Mouse (Mus musculus) layer of hippocampus, postnatal 36 days (tissue): ENCODE results near the gene Derl3. TPM values are rescaled to one million over a fixed set of nuclear protein-coding genes. Genes with fewer than 3 reads are reported as not detected.
"Not testable (repeated sequence)": the region's sequence is repeated elsewhere in the genome, so short reads cannot be mapped to it uniquely, and the experiment has no call there.

Source experiments
- DNase-seq, 2 experiments: peaks; one replicate each; pipeline ENCODE4 v3.0.0; 2022
- total RNA-seq, 2 experiments: library from RNA; stranded (reverse); gene quantifications; 2 replicates each; pipeline ENCODE4 v1.2.3; 2021

Gene Derl3
- total RNA-seq = 1 to 10 TPM; 4.7 to 9.1 TPM

GRCm38 (mm10) chr10:75893089-75893750 is at the start of gene Derl3:
TSS of gene Derl3 (plus strand) at chr10:75893413.
- peak; percentile 95 to 97 for DNase-seq

GRCm38 (mm10) chr10:75843898-75844297 is 49.3 kb upstream of the Derl3 start:
- not testable (repeated sequence) for DNase-seq

DNA sequence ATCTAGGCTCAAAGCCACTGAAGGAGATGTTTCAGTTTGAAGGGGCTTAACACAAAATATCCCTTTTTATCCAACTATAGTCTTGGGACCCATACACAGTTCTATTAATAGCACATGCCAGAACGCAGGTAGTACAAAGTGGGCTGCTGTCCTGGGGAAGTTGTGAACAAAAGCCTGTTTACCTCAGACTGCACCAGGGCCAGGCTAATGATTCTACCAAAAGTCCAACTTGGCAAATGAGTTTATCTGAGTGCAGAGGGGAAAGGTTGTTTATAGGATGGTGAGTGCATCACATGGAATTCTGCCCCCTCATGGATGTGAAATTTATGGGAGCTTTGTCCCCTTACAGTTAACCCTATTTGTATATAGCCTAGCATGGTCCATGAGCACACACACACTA is 48.4 kb upstream of the Derl3 start:
- DNase-seq = no peak

- no peak for DNase-seq
These were observed 47.8 kb upstream of the Derl3 start for GRCm38 (mm10) chr10:75845306-75845930.

DNA sequence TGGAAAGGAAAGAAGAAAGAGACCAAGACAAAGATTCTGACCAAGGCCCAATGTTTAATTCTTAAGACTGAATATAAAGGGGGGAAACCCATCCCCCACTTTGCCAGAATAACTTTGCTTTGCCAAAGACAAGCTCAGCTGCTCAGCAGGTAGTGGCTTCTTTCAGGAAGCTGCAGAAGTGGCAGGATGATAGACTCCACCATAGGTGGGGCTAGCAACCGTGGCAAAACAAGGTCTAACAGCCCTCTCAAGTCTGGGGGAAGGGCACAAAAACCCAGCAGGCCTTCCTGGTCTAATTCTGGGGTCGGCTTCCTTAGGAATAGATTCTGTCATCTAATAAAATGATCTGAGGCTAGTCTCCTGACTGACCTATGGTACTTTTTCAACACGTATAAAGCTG is 44.8 kb upstream of the Derl3 start:
- no peak for DNase-seq

DNA sequence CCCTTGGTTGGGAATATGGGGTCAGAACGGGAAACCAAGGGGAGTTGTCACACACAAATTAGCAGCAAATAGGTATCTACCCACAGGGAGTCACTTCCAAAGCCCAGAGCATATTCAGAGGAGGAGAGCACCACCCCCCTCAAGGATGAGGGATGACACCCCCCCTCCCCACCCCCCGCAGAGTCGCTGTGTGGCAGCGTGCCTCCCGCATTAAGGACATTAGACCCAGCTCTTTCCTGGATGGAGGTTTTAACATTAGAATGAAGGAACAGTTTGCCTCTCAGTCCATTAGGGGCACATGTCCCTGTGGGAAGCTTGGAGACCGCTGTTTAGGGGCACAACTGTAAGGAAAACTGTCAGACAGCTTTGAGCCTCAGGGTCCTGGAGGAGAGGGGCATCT is 42.1 kb upstream of the Derl3 start:
- DNase-seq = no peak

- DNase-seq = no peak
These were observed 41.5 kb upstream of the Derl3 start for GRCm38 (mm10) chr10:75851681-75852080.

- no peak for DNase-seq
These were observed 40.6 kb upstream of the Derl3 start for GRCm38 (mm10) chr10:75852539-75853125.

DNA sequence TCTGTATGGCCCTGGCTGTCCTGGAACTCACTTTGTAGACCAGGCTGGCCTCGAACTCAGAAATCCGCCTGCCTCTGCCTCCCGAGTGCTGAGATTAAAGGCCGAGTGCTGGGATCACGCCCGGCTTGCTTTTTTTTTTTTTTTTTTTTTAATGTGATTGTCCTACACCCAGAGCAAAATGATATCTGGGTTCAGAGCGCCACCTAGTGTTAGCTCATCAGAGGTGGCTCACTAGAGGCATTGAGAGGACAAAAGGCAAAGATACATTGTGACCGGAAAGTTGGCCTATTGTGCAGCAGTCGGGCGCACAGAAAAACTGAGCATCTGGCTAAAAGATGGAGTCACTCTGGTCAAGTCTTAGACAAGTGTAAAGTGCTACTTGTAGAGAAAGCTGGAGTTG is 39.8 kb upstream of the Derl3 start:
- DNase-seq = peak; percentile 74 to 75

GRCm38 (mm10) chr10:75854096-75854495 is 39.1 kb upstream of the Derl3 start:
- no peak for DNase-seq

GRCm38 (mm10) chr10:75854791-75855190 is 38.4 kb upstream of the Derl3 start:
- DNase-seq = no peak

DNA sequence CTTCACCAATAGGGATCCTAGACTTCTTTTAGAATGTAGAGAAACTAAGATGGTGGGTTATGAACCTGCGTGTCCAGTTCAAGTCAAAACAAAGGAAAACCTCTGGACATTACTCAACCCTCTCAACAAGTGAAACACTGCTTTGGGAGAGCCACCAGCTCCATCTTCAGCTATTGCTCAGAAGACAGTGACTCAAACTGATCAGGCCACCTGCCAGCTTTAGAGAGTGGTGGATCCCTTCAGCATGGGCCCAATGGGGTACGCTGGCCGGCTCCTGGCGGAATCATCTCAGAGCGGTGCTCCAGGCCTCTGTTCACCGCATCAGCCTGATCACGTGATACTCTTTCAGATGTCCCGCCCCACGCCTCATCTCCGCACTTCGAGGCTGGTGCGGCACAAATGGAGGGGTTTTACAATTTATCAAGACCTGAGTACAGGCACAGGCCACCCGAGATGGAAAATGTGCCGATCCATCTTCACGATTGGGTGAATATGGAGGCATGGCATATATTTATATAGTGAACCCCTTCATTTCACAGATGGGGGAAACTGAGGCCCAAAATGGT is 37.7 kb upstream of the Derl3 start:
- no peak for DNase-seq

GRCm38 (mm10) chr10:75856155-75856907 is 36.9 kb upstream of the Derl3 start:
- DNase-seq = no peak

DNA sequence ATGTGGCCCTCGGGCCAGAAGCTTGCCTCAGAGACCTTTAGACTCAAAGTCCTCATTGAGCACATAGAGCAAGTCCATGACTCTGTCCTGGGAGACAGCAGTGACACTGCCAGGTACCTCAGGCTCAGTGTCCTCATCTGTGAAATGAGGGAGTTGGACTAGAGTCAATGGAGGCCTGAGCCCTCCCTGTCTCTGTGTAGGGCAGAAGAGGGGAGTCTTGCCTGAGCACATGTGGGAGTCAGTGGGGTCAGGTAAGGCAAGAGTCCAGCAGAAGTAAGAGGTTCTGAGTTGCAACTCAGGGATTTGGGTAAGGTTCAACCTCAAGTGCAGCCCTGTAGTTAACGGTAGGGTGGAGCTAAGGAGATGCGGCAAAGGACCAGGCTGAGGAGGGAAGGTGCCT is 36.2 kb upstream of the Derl3 start:
- DNase-seq = no peak

DNA sequence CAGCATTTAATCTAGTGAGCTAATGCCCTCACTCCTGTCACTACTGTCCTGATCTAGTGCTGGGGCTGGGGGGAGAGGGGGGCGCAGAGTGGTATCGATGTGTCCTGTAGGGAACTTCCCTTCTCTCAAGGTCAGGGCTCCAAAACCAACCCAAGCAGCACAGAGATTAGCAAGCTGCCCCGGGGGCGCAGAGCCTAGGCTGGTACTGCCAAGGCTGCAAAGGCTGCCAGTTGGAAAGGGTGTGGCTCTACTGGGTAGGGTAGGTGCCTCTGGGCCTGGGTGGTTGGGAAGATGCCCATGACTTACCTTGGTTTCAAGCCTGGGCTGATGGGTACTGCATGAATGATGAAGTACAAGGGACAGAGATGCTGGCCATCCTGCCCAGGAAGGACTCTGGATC is 35.6 kb upstream of the Derl3 start:
- DNase-seq = no peak

DNA sequence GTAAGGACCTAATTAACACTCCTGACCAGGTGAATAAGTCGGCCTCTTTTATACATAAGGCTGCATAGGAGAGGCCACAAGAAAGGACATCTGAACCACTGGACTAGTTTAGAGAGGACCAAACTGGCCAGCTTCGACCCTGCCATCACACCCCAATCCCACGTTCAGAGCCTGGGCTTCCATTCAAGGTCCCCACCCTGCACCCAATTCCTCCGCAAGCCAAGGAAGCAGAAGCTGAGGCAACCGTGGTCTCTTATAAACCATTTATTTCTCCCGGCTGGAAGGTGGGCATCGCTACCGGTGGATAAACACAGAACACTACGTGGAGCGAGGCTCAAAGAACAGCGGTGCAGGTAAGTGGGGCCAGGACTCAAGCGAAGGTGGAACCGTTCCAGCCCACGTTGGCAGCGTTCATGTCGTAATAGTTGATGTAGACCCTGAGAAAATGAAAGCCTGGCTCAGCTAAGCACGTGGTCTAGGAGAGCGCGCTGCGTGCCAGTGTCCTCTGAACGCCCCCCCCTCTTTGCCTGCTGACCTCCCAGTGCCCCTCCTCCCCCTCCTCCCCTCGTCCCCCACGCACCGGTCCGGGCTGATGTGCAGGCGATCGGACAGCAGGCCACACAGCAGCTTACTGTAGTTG is 34.0 kb upstream of the Derl3 start:
- no peak for DNase-seq

GRCm38 (mm10) chr10:75859786-75860470 is 33.3 kb upstream of the Derl3 start, which contains the start of gene Mif:
TSS of gene Mif (minus strand) at chr10:75860240.
- DNase-seq = peak; percentile 83 to 85

DNA sequence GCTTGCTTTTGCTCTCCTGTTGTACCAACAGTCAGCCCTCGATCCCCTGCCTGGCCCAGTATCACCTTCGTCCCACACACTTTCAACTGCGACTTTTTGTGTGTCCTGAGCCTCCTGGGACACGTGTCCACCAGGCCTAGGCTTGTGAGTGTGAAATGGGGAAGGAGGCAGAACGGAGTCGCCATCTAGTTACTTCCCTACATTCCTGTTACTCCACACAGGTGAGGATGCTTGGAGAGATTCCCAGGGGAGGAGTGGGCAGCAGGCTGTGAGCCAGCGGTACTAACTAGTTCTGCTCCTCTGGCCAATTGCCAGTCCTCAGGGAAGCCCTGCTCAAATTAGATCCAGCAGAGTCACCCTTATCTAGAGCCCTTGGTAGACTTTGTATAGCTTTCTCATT is 32.5 kb upstream of the Derl3 start:
- no peak for DNase-seq

- no peak for DNase-seq
These were observed 31.6 kb upstream of the Derl3 start for GRCm38 (mm10) chr10:75861587-75861986.

DNA sequence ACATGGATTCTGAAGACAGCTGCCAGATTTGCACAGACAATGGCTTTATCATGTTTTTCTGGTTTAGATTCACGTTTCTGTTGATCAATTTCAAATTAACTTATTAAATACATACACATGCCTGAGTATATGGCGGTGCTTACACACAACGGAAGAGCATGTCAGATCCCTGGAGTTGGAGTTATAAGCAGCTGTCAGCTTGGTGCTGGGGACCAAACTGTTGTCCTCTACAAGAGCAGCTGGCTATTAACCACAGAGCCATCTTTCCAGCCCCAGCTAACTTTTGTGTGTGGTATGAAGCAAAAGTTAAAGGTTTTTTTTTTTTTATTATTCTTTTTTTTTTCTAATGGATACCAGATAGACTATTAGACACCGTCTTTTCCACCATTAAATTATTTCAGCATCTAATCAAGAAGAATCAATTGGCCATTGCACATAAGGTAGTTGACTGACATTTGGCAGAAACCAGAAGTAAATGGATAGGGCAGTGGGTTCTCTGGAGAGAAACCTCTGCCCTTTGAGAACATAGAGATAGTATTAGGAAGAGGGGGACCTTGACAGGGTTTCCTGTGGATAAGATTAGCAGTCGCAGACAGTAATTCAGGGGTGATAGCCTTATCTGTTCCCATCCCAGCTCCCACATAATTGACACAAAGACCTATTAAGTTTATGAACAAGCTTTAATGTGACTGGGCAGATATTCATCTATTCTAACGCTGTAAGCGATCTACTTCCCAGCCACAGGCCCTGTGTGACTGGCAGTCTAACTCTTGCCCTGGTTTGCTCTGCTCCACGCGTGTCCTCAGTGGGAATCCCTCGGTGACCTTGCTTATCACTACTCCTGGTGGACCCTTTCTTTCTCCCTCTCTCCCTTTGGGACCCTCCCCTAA is 20.9 kb upstream of the Derl3 start:
- DNase-seq = no peak
